Mouse (Mus musculus) kidney, adult 11 months (tissue): ENCODE measurements at regions not wholly inside any gene's neighbourhood (a gene's known extent, or its start where the extent isn't known, plus 50 kb on each side); places are given as distances from the start of the nearest gene placed in this dataset.
"Not testable (repeated sequence)": the region's sequence is repeated elsewhere in the genome, so short reads cannot be mapped to it uniquely, and the experiment has no call there.

Source experiments
- DNase-seq: peaks from one replicate; pipeline ENCODE4 v3.0.0; 2022

- DNase-seq, result no peak
Observed at GRCm38 (mm10) chr13:42000966-42001365, 50.9 kb upstream of the Hivep1 start.

- no peak for DNase-seq
Observed at GRCm38 (mm10) chr13:41997883-41998282, 53.9 kb upstream of the Hivep1 start.

- DNase-seq, result no peak
Observed at GRCm38 (mm10) chr13:41994126-41994525, 57.7 kb upstream of the Hivep1 start.

GRCm38 (mm10) chr13:41975918-41976317, 75.9 kb upstream of the Hivep1 start:
- no peak for DNase-seq

- DNase-seq, result no peak
Observed at GRCm38 (mm10) chr13:41962915-41963314, 88.9 kb upstream of the Hivep1 start.

- DNase-seq, result not testable (repeated sequence)
Observed at GRCm38 (mm10) chr13:41960960-41961359, 90.9 kb upstream of the Hivep1 start.

GRCm38 (mm10) chr13:41957932-41958331, 93.9 kb upstream of the Hivep1 start:
- DNase-seq, result no peak

- DNase-seq, result no peak
Observed at GRCm38 (mm10) chr13:41955884-41956283, 95.9 kb upstream of the Hivep1 start.

- no peak for DNase-seq
Observed at GRCm38 (mm10) chr13:41955198-41955597, 96.6 kb upstream of the Hivep1 start.

GRCm38 (mm10) chr13:41952453-41952852, 99.4 kb upstream of the Hivep1 start:
- DNase-seq, result no peak

- DNase-seq, result no peak
Observed at GRCm38 (mm10) chr13:41948241-41948640, 100.8 kb upstream of the Adtrp start.

- no peak for DNase-seq
Observed at GRCm38 (mm10) chr13:41932313-41933100, 85.0 kb upstream of the Adtrp start.

- DNase-seq, result no peak
Observed at GRCm38 (mm10) chr13:41929768-41930167, 82.3 kb upstream of the Adtrp start.

- DNase-seq, result not testable (repeated sequence)
Observed at GRCm38 (mm10) chr13:41925851-41926250, 78.4 kb upstream of the Adtrp start.

- DNase-seq, result no peak
Observed at GRCm38 (mm10) chr13:41925211-41925610, 77.7 kb upstream of the Adtrp start.

GRCm38 (mm10) chr13:41921178-41921577, 73.7 kb upstream of the Adtrp start:
- no peak for DNase-seq

- DNase-seq, result no peak
Observed at GRCm38 (mm10) chr13:41918525-41918924, 71.0 kb upstream of the Adtrp start.

GRCm38 (mm10) chr13:41915816-41916215, 68.3 kb upstream of the Adtrp start:
- not testable (repeated sequence) for DNase-seq

GRCm38 (mm10) chr13:41910736-41911135, 63.3 kb upstream of the Adtrp start:
- peak; percentile 7 for DNase-seq

- peak; percentile 17 for DNase-seq
Observed at GRCm38 (mm10) chr13:41910236-41910635, 62.8 kb upstream of the Adtrp start.

- DNase-seq, result no peak
Observed at GRCm38 (mm10) chr13:41907027-41907426, 59.5 kb upstream of the Adtrp start.

- no peak for DNase-seq
Observed at GRCm38 (mm10) chr13:41903286-41903685, 55.8 kb upstream of the Adtrp start.

GRCm38 (mm10) chr13:41899837-41900463, 52.5 kb upstream of the Adtrp start:
- no peak for DNase-seq

GRCm38 (mm10) chr13:41899281-41899680, 51.8 kb upstream of the Adtrp start:
- DNase-seq, result no peak
